Mouse (Mus musculus) MN1 (cell line): ENCODE results near the gene Msx1.

Source experiments
- DNase-seq: peaks from one replicate; pipeline ENCODE4 v3.0.0-alpha.2; 2016; ENCODE audit warnings: low spot score

Msx1 gene

DNA sequence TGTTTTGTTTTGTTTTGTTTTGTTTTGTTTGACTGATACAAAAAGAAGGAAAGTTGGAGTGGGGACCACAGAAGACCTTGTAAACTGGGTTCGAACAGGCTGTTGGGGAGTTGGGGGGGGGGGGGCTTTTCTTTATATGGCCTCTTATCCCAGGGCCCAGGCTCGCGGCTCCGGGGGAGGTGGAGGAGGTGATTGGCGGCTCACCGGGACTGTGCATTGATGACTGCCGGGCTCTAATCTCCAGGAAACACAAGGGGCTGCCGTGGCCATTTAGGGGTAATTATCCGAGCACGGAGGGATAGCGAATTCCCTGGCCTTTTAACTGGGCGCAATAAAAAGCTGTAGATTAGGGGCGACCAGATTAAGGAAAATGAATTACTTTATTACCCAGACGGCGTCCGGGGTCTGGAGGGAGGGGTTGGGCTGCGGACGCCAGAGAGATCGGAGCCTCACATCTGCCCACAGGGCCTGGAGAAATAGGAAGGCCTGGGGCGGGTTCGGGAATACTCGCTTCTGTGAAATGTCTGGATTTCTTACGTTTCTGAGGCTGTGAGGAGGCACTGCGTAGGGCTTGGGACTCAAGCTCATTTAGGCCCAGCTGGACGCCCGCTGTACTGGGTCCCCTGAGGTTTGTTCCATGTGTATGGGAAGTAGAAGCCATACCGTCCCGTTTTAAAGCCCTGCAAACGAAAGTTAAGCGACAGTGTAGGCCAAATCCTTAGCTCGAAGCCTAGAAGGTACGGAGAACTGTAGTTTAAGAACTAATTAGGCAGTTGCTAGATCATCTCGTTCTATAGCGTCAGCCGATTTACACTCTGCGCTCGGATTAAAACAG, 1.4 kb upstream of the Msx1 start:
- DNase-seq, result no peak

DNA sequence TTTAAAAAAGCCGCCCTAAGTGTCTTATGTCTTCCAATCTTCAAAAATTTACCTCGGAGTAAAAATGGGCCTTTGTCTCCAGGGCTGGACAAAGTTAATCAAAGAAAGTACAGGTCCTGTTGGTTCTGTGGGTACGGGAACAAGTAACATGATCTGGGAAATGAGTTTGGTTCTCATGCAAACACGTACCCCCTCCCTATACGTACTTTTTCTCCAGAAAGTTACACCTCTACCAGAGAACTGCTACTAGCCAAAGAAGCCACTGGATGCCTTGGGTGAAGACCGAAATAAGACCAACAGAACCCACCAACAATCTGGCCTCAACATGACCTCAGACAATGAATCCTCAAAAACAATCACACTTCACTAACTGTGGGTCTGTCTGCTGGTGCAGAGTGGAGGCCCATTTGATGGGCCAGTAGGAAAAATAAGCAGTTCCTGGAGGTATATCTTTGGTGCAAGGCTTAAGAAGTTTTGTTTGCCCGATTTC, 773 bp upstream of the Msx1 start:
- no peak for DNase-seq

GRCm38 (mm10) chr5:37823721-37824460, 492 bp downstream of the Msx1 start:
- no peak for DNase-seq

DNA sequence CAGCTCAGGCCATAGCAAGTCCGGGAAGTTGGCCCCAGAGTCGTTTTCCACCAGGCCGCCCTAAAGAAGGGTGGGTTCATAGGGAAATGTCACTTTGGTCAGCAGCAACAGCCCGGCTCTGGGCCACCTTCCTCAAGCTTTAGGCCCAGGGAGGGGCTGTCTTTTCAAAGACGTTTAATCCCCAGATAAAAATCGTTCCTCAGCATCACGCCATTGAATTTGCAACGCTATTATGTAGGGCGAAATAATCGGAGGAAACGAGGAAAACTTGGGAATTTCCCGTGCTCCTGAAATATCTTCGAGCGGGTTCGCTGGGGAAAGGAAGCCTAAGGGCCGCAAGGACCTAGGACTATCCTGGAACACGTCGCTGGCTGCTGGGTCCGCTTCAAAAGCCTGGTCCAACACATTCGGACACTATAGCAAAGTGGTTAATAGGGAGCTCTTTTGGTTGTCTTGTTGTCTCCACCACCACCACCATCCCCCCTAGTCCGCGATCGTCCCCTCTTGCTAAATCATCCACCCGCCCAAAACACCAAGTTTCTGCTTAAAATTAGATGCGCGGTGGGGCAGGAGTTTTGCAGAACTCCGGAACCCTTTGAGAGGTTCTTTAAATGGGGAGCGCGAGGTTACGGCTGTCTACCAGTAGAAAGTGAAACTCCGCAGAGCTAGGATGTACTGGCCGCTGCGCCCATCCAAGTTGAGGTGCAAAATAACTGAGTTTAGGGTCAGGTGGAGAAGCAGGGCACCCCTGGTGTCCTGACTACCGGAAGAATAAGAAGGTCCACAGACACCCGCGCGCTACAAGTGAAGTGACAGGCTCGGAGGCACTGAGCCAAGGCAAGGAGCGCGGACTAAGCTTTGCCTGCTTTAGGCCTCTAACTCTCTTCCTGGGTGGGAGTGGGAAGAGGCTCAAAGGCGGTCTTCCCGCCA, 1.3 kb downstream of the Msx1 start:
- no peak for DNase-seq

DNA sequence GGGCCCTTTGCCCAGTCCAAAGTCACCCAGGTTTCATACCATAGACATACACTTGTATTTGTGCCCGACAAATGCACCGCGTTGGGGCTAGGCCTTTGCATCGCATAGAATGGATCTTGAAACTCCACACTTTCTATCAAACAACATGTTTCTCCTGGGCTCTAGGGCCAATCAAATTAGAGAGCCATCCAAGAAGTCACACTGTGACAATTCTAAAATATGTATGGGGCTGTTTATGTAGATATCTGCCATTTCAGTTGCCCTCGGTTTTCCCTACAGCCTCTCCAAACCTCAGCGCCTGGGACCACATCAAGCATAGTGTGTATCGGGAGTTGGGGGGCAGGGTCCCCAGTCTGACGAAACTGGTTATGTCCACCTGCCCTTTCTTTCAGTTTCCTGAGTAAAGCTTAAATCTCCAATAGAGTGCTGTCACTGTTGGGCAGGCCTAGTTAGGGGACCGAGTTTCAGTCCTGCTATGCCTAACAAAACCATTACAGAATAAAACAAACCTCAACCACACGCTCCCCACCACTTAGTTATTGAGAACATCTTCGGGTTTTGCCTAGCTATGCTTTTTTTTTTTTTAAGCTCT, 2.2 kb downstream of the Msx1 start:
- no peak for DNase-seq

GRCm38 (mm10) chr5:37821111-37821601, 3.2 kb downstream of the Msx1 start:
- no peak for DNase-seq

- no peak for DNase-seq
Observed at GRCm38 (mm10) chr5:37820689-37821088, 3.7 kb downstream of the Msx1 start.

DNA sequence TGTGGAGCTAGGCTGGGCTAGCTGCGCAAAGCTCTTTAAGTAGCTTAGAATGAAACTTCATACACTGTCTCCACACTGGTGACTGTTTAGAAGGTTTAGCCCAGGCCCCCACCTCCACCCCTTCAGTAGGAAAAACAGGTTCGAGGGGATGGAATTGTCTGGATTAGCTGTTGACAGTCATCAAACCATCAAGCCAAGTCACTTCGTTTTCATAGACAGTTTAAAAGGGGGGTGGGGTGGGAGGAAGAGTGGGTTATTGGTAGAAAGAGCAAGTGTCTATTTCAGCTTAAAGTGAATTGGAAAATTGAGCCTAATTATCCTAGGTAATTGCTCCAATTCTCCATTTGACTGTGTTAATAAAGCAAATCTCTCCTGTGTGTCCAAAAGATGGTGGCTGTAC, 4.4 kb downstream of the Msx1 start:
- no peak for DNase-seq

DNA sequence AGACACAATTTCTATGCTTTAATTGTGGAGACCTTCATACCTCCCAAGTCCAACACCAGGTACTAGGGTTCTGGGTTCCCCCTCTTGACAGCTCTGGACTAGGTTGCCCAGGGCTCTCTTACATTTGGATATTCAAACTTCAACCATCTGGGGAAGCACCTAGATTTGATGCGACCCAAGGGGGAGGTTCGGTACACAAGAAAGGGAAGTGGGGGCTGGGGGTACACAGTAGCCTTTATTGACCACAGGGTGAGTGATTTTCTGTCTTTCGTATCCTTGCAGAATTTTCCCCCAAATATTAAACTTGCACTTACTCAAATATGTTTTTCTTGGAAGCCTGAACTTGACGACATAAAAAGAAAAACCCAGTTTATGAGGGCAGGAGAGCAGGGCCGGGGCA, 4.8 kb downstream of the Msx1 start:
- DNase-seq, result no peak

DNA sequence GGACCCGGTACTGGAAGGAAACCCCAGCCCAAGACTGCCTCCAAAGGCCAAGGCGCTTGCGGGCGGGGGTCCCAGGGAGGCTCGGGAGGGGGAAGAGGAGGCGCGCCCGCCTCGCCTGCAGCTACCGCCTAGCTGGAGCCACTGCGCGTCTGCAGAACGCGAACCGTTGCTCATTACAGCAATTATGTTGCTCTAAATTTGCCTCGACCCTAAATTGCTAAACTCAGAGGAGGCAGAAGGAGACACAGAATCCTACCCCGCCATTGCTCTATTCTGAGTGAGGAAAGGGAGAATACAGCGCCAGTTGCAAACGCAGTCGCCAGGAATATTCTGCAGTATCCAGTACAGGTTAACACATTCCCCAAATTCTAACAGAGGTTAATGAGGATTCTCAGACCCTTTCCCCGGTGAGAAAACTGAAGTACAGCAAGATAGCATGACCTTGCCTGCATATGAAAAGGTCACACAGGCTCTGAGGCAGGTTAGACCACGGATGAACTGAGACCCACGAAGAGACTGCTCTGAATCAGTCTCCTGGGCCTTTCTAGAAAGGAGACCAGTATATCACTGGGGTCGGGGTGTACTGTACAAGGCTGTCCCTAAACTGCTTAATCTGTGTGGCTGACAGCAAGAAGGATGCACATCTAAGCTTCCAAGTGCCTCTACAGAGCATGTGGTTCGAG, 5.7 kb downstream of the Msx1 start:
- no peak for DNase-seq

- no peak for DNase-seq
Observed at GRCm38 (mm10) chr5:37817658-37818532, 6.5 kb downstream of the Msx1 start.

DNA sequence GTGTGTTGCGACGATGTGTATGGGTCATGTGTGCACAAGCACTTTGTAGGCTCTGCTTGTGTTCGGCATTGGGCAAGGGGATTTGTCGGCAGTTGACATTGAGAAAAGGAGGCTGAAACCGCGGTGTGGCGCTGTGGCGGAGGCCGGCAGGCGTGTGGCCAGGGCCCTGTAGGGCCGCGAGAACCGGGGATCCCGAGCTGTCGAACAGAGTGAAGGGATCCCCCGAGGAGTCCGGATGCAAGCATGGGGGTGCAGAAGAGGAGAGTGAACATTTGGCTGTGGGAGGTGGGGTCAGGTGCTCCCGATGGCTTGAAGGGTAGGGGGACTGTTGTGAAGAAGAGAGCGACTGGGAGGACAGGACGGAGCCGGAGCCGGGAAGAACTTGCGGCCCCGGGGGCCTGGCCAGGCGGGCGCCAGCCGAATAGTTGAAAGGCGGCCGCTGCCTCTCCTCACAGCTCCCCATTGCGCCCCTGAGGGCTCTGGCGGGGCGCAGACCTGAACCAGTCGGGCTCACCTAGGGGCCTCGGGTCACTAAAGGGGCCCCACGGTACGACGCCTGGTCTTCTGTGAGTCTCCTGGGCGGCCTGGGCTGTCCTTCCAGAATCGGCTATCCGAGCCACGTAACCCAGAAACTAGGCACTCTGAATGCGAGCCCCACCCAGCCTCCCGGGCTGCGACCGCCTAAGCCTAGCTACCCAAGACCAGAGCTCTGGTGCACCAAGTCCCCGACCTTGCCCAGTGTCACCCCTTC, 7.3 kb downstream of the Msx1 start:
- no peak for DNase-seq

GRCm38 (mm10) chr5:37815909-37816308, 8.5 kb downstream of the Msx1 start:
- no peak for DNase-seq

DNA sequence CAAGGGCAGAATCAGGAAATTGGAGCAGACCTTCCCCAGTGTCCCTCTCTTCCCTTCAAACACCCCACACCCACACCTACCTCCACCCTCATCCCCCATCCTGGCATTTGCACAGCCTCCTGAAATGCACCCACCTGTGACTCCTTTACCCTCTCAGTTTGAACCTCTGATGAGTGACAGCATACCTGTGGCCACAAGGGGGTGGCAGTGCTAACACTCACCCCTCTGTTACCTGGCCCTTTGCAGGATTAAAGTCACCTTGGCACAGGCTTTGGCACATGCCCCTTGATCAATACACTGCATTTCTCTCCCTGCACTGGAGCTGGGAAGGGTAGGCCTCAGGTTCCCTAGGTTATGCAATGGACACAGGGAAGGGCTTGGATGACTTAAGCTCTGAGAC, 10.2 kb downstream of the Msx1 start:
- no peak for DNase-seq

DNA sequence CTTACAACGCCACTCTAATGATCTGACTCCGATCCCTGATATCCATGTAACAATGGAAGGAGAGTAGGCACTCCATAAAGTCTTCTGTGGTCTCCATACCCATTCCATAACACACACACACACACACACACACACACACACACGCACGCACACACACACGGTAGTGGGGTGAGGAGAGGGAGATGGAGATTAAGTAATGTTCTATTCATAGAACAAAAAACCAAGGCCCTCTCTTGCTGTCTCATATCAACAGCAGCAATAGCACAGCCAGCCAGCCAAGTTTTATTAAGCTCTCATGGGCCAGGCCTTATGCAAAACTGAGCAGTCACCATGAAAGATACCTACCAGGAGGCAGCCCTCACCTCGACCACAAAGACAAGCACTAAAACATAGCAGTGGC, 19.1 kb downstream of the Msx1 start:
- no peak for DNase-seq

DNA sequence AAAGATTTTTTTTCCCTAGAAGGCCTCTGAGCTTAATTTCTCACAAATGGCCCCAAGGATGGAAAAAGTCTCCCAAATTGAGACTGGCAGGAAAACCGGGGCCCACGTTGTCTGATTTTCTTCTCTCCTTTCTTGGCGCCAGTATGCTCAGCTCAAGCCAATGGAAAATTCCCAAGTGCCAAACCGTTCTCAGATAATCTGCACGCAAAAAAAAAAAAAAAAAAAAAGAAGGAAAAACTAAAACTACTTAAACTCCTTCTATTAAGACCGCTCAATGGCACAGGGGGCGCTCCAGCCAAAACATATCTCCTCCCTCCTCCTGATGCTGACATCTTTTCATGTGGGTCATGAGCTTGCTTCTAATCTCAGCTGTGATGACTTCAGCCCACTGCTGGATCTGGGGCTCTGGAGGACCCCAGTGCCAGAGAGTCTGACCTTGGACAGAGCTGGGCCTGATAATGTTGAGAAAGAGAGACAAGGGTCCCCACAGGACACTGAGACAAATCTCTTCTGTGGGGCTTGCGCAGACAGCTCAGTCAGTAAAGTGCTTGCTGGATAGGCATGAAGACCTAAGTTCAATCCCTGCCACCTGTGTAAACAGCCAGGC, 19.8 kb downstream of the Msx1 start:
- no peak for DNase-seq

DNA sequence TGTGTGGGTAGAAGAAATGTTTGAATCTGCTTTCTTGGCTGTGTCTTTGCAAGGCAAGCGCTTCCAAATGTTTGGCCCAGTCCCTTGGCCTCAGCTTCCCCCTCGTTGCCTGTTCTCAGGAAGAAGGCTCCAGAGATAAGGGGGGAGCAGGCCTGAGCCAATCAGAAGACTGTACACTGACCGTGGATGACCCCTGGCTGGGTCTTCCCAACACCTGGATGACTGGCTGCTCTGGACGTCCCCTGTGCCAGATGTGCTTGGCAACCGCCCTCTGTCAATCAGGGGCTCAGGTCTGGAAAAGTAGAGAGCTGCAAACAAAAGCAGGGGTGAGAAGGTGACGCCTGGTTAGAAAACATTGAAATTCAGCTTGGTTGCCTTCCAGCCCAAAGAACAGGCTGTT, 27.1 kb downstream of the Msx1 start:
- DNase-seq, result no peak

DNA sequence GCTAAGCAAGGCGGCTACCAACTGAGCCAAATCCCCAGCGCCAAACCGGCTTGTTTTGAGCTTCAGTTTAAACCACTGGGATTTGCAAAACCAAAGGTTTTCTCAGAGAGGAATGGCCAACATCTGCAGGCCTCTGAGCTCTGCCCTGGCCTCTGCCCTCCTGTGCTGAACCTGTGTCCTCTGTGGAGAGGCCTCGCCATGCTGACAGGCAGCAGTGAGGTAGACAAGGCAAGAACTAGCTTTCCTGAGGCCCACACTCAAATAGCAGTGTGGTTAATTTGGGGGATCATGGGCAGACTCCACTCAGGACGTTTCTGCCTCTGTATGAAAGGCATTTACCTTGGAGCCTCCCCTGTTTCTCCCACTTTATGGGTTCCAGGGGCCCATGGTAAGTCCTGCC, 27.6 kb downstream of the Msx1 start:
- no peak for DNase-seq

GRCm38 (mm10) chr5:37795691-37796090, 28.7 kb downstream of the Msx1 start:
- DNase-seq, result no peak
